Mouse (Mus musculus) thymus, postnatal 10 days (tissue): ENCODE results near the gene Pomt1.

Experiments used
- DNase-seq, 2 experiments: peaks; one replicate each; pipeline ENCODE4 v3.0.0; 2021; ENCODE audit warnings: low spot score in 2 of 2

Pomt1 gene

GRCm38 (mm10) chr2:32235886-32236759 is at the start of gene Pomt1:
Gene Pomt1, plus strand, starts transcription at chr2:32236590.
- DNase-seq, result peak; percentile 77 to 88

GRCm38 (mm10) chr2:32187019-32187551 is 49.3 kb upstream of the Pomt1 start:
- DNase-seq, result no peak

- DNase-seq, result no peak
These were observed 48.7 kb upstream of the Pomt1 start for GRCm38 (mm10) chr2:32187649-32188048.

GRCm38 (mm10) chr2:32189060-32189681 is 47.2 kb upstream of the Pomt1 start:
- DNase-seq, result no peak

GRCm38 (mm10) chr2:32190620-32191019 is 45.8 kb upstream of the Pomt1 start:
- DNase-seq, result no peak

GRCm38 (mm10) chr2:32191872-32192507 is 44.4 kb upstream of the Pomt1 start:
- DNase-seq, result peak; percentile 72 to 86

- DNase-seq, result no peak
These were observed 37.4 kb upstream of the Pomt1 start for GRCm38 (mm10) chr2:32198977-32199376.

GRCm38 (mm10) chr2:32200033-32200432 is 36.4 kb upstream of the Pomt1 start:
- no peak for DNase-seq

GRCm38 (mm10) chr2:32200712-32201111 is 35.7 kb upstream of the Pomt1 start:
- DNase-seq, result no peak

- DNase-seq, result no peak
These were observed 34.9 kb upstream of the Pomt1 start for GRCm38 (mm10) chr2:32201527-32201926.

GRCm38 (mm10) chr2:32203853-32204252 is 32.5 kb upstream of the Pomt1 start:
- no peak for DNase-seq

GRCm38 (mm10) chr2:32207682-32208081 is 28.7 kb upstream of the Pomt1 start:
- no peak for DNase-seq

- DNase-seq, result no peak
These were observed 24.7 kb upstream of the Pomt1 start for GRCm38 (mm10) chr2:32211689-32212088.

- DNase-seq, result no peak
These were observed 23.4 kb upstream of the Pomt1 start for GRCm38 (mm10) chr2:32213000-32213399.

GRCm38 (mm10) chr2:32215576-32215975 is 20.8 kb upstream of the Pomt1 start:
- DNase-seq, result no peak

- DNase-seq, result no peak
These were observed 19.9 kb upstream of the Pomt1 start for GRCm38 (mm10) chr2:32216506-32216905.

- no peak for DNase-seq
These were observed 18.7 kb upstream of the Pomt1 start for GRCm38 (mm10) chr2:32217656-32218055.

GRCm38 (mm10) chr2:32218113-32218512 is 18.3 kb upstream of the Pomt1 start:
- no peak for DNase-seq

GRCm38 (mm10) chr2:32218541-32219334 is 17.7 kb upstream of the Pomt1 start:
- DNase-seq, result no peak

GRCm38 (mm10) chr2:32219501-32219900 is 16.9 kb upstream of the Pomt1 start:
- DNase-seq, result no peak

GRCm38 (mm10) chr2:32220021-32220420 is 16.4 kb upstream of the Pomt1 start:
- DNase-seq, result no peak

GRCm38 (mm10) chr2:32220969-32221368 is 15.4 kb upstream of the Pomt1 start:
- no peak for DNase-seq
